Mouse (Mus musculus) liver, embryonic 11.5 days (tissue): Measurements from ENCODE around the gene Loxl3. TPM values are rescaled to one million over a fixed set of nuclear protein-coding genes. Genes with fewer than 3 reads are reported as not detected.

Source experiments
- ATAC-seq: fragments of 200-750 bp; cut with Nextera tagmentation; replicated peaks from 2 replicates; pipeline ENCODE4 v1.8.0; 2017; ENCODE audit warnings: moderate number of reproducible peaks, mild to moderate bottlenecking, moderate TSS enrichment, moderate library complexity; ENCODE audit not compliant: low FRiP score
- DNase-seq: peaks from one replicate; pipeline ENCODE4 v3.0.0-alpha.2; 2017; ENCODE audit warnings: low spot score
- H3K27ac ChIP-seq: fragments of 300-500 bp; sonication (generic); 2 replicates; pipeline ENCODE4 v1.5.1; 2014; ENCODE audit warnings: mild to moderate bottlenecking, low read depth, low read length, control low read depth
- H3K27me3 ChIP-seq: fragments of 300-500 bp; sonication (generic); replicated peaks from 2 replicates; pipeline ENCODE4 v1.6.1; 2014; ENCODE audit warnings: low read length, mixed read lengths; ENCODE audit not compliant: control insufficient read depth, insufficient read depth
- H3K36me3 ChIP-seq: fragments of 300-500 bp; sonication (generic); 2 replicates; pipeline ENCODE4 v1.6.1; 2014; ENCODE audit warnings: mild to moderate bottlenecking, low read length, moderate library complexity, mixed read lengths; ENCODE audit not compliant: control insufficient read depth, insufficient read depth
- H3K4me1 ChIP-seq: fragments of 300-500 bp; sonication (generic); replicated peaks from 2 replicates; pipeline ENCODE4 v1.6.1; 2014; ENCODE audit warnings: low read length, mixed read lengths; ENCODE audit not compliant: control insufficient read depth, insufficient read depth
- H3K4me2 ChIP-seq: fragments of 300-500 bp; sonication (generic); 2 replicates; pipeline ENCODE4 v1.6.1; 2014; ENCODE audit warnings: mild to moderate bottlenecking, control low read depth, moderate library complexity
- H3K4me3 ChIP-seq: fragments of 300-500 bp; sonication (generic); 2 replicates; pipeline ENCODE4 v1.5.1; 2014; ENCODE audit warnings: low read depth, low read length, control low read depth
- H3K9ac ChIP-seq: fragments of 300-500 bp; sonication (generic); 2 replicates; pipeline ENCODE4 v1.6.1; 2014; ENCODE audit warnings: low read depth, low read length, control low read depth
- H3K9me3 ChIP-seq: fragments of 300-500 bp; sonication (generic); 2 replicates; pipeline ENCODE4 v1.6.1; 2016; ENCODE audit warnings: low read length, inconsistent platforms, mixed read lengths; ENCODE audit not compliant: control insufficient read depth
- WGBS: fragments of 180-500 bp; shearing (Covaris S2); extraction: QIAGEN DNeasy Blood & Tissue Kit; methylation state at CpG from one replicate; pipeline ENCODE4 v1.1.7; 2014; 5-methylcytosine and 5-hydroxymethylcytosine counted together
- polyA plus RNA-seq: library from polyadenylated mRNA; unstranded; fragments of >200 nt; fragmentation: Nextera tagmentation; extraction: Ambion mirVana; gene quantifications from 2 replicates; pipeline ENCODE4 v1.2.1, GENCODE M21; 2014

Loxl3 gene
- polyA plus RNA-seq, 1 experiment from 2014 or later = 6.2 TPM

DNA sequence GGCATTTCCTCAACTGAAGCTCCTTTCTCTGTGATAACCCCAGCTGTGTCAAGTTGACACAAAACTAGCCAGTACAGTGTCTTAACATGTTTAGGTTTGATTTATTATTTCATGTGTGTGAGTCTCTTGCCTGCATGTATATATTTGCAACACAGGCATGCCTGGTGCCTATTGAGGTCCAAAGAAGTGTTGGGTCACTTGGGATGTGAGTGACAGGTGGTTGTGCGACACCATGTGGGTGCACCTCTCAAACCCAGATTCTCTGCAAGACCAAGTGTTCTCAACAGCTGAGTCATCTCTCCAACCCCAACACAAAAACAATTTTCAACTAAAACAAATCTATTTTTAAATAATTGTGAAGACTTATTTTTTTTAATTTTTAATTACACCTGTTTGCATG, 30.9 kb upstream of the Loxl3 start:
- no peak for ATAC-seq
- WGBS = 88% methylated on average over 1 of the region's 1 CpGs
- Histone ChIP-seq H3K27me3 (no peaks in the 10 kb centered on the region), H3K4me2 (no peak overlapping the region), H3K9me3 (no peaks in the 10 kb centered on the region), H3K4me1 (peaks cover 12% of the 10 kb centered on the region), H3K36me3 (no peaks in the 10 kb centered on the region), H3K4me3 (no peak overlapping the region), H3K27ac (no peak overlapping the region), H3K9ac (no peak overlapping the region)
- no peak for DNase-seq

DNA sequence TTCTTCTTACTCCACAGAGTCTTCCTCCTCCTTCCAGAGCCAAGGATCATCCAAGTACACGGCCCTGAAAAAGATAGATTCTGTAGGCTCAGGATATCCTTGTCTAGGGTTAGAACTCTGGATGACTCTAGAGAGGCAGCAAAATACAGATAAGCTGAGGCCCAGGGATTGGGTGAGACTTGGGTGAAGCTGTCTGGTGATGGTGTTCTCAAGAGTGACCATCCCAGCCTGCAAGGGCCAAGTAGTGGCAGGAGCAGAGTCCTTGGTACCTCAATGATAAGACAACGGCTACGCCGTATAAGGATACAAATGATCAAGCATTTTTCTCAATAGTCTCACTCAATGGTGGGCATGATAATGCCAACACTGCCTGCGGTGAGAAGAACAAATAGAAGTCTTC, 30.1 kb upstream of the Loxl3 start:
- 79% methylated on average over 5 of the region's 5 CpGs for whole genome bisulfite sequencing
- no peak overlapping the region for H3K9ac ChIP-seq
- ATAC-seq (peak; percentile 61), DNase-seq (no peak)
- H3K36me3 ChIP-seq = no peaks in the 10 kb centered on the region
- H3K4me2 ChIP-seq = no peak overlapping the region
- H3K9me3 ChIP-seq = no peaks in the 10 kb centered on the region
- no peak overlapping the region for H3K27ac ChIP-seq
- H3K4me3 ChIP-seq = no peak overlapping the region
- H3K27me3 ChIP-seq = no peaks in the 10 kb centered on the region
- peaks cover 14% of the 10 kb centered on the region for H3K4me1 ChIP-seq

DNA sequence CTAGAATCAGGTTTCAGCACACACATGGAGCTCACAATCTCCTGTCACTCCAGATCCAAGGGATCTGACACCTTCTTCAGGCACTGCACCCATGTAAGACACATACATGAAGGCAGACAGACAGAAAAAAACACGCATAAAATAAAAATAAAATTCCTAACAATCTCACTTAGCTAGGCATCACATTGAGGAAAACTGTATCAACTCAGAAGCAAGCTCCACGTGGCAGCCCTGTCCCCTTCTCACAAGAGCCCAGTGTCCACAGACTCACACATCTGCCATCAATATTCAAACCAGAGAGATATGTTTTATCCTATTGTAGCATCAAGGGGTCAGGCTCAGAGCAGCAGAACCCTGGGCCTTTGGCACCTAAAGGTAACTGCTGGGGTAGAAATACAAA, 29.7 kb upstream of the Loxl3 start:
- no peak for DNase-seq
- no peak for ATAC-seq
- no peaks in the 10 kb centered on the region for H3K27me3 ChIP-seq
- H3K9ac ChIP-seq = no peak overlapping the region
- H3K4me3 ChIP-seq = no peak overlapping the region
- H3K4me2 ChIP-seq = peak overlapping the region; percentile 10; the same call in 1 of the 2 replicates
- H3K36me3 ChIP-seq = no peaks in the 10 kb centered on the region
- WGBS = 62% methylated on average over 2 of the region's 2 CpGs
- peaks cover 14% of the 10 kb centered on the region for H3K4me1 ChIP-seq
- peak overlapping the region; percentile 21; the same call in 1 of the 2 replicates for H3K27ac ChIP-seq
- no peaks in the 10 kb centered on the region for H3K9me3 ChIP-seq

DNA sequence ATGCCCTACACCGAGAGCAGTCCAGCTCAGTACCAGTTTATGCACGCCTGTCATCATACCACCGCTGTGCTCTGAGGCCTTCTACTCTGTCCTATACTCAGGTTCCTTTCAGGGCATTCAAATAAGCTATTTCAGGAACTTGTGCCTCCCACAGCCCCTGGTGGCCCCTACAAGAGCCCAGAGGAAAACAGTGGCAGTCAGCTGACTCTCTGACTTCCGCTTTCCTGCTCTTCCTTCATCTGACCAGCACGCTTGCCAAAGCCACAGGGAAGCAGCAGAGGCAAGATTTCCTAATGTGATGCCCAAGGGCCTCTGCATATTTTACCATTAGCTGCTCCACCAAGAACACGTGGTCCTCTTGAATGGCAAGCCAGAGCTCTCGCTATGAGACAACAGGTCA, 29.1 kb upstream of the Loxl3 start:
- H3K36me3 ChIP-seq = no peaks in the 10 kb centered on the region
- no peaks in the 10 kb centered on the region for H3K27me3 ChIP-seq
- H3K27ac ChIP-seq = peak overlapping the region; percentile 25; the same call in 1 of the 2 replicates
- H3K9ac ChIP-seq = no peak overlapping the region
- H3K4me2 ChIP-seq = peak overlapping the region; percentile 10
- DNase-seq (no peak), ATAC-seq (0 out of 2 replicates have a peak, but pooled peaks have one; percentile 29)
- H3K9me3 ChIP-seq = no peaks in the 10 kb centered on the region
- WGBS = 48% methylated on average over 7 of the region's 7 CpGs
- peaks cover 14% of the 10 kb centered on the region for H3K4me1 ChIP-seq
- no peak overlapping the region for H3K4me3 ChIP-seq

DNA sequence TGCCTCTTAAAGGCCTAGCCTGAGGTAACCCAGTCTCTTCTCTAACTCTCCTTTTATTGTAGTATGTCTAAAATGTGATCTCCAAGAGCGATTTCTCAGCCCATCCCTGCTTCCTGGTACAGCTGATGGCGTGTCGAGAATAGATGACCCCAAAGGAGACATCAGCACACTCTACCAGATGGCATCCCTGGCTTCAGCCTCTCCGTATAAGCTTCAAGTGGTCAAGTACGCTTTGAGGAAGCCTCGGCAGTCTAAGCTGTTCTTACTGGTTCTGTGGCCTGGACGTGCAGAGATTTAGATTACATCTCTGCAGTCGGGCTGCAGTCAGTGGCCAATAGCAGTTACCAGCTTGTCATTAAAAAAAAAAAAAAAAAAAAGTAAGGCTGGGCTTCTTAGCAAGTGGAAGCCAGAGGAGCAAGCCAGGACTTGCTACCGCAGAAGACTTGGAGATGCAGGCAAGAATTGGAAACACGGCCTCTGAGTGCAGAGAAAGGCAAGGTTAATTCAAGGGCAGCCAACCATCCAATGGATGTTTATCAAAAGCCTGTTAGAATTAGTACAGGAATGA, 28.4 kb upstream of the Loxl3 start:
- Histone ChIP-seq H3K27ac (0 out of 2 replicates have a peak overlapping the region, but pooled peaks have one; percentile 25), H3K9ac (no peak overlapping the region), H3K4me2 (no peak overlapping the region), H3K36me3 (no peaks in the 10 kb centered on the region), H3K4me3 (no peak overlapping the region), H3K9me3 (no peaks in the 10 kb centered on the region), H3K27me3 (no peaks in the 10 kb centered on the region), H3K4me1 (peaks cover 19% of the 10 kb centered on the region)
- WGBS = 71% methylated on average over 10 of the region's 10 CpGs
- DNase-seq (no peak), ATAC-seq (no peak)

DNA sequence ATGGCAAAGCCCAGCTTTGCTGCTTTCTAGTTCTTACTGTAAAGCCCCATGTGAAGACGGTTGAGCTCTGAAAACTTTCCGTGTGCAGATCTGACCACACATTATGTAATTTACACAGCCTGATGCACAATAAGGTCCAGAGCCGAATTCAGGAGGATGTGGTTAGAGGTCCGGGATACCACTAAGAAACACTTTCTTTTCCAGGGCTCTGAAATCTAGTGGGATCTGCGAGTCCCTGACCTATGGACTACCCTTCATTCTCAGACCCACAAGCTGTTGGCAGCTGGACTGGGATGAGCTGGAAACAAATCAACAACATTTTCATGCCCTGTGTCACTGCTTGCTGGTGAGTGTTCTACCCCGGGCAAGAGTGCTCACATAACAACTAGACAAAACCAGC, 27.9 kb upstream of the Loxl3 start:
- Histone ChIP-seq H3K4me2 (no peak overlapping the region), H3K9ac (no peak overlapping the region), H3K36me3 (no peaks in the 10 kb centered on the region), H3K4me1 (peaks cover 25% of the 10 kb centered on the region), H3K27ac (no peak overlapping the region), H3K4me3 (no peak overlapping the region), H3K27me3 (no peaks in the 10 kb centered on the region), H3K9me3 (no peaks in the 10 kb centered on the region)
- DNase-seq (no peak), ATAC-seq (no peak)
- WGBS = 69% methylated on average over 6 of the region's 6 CpGs

DNA sequence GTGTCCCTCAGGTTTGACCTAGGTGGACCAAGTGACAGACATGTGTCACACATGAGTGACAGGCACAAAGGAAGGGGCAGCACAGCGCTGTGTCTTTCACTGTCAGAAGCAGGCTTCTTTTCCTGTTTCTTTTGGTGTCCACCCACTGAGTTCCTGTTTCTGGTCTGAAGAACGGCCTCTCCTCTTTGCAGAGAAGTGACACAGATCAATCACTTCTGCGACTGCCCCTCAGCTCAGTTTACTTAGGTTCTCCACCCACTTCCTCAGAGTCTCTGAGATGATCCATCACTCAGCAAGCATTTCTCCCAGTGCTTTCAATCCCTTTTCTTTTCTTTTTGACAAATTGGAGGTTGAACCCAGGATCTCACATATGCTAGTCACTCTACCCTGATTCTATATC, 25.3 kb upstream of the Loxl3 start:
- peaks cover 37% of the 10 kb centered on the region for H3K4me1 ChIP-seq
- 19% methylated on average over 3 of the region's 3 CpGs for WGBS
- no peaks in the 10 kb centered on the region for H3K27me3 ChIP-seq
- H3K9me3 ChIP-seq = no peaks in the 10 kb centered on the region
- ATAC-seq = no peak
- no peak overlapping the region for H3K4me3 ChIP-seq
- DNase-seq = no peak
- no peak overlapping the region for H3K4me2 ChIP-seq
- no peaks in the 10 kb centered on the region for H3K36me3 ChIP-seq
- H3K27ac ChIP-seq = no peak overlapping the region; the same call in 1 of the 2 replicates
- no peak overlapping the region for H3K9ac ChIP-seq

DNA sequence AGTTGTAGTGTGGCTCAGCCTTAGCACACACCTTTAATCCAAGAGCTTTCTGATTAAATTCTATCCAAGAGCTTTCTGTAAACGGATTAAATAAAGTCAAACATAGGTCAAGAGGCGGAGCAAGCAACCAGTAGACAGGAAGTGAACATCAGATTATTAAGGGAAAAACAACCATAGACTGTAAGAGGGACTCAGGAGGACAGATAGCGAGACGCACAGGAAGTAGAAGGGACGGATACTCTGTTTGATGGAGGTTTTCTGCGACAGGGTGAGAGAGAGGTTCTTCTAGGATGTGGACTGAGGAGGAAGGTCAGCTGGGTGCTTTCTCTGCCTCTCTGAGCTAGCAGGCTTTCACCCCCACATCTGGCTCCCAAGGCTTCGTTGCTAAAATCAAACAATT, 24.0 kb upstream of the Loxl3 start:
- peak overlapping the region; percentile 31 for H3K4me2 ChIP-seq

DNA sequence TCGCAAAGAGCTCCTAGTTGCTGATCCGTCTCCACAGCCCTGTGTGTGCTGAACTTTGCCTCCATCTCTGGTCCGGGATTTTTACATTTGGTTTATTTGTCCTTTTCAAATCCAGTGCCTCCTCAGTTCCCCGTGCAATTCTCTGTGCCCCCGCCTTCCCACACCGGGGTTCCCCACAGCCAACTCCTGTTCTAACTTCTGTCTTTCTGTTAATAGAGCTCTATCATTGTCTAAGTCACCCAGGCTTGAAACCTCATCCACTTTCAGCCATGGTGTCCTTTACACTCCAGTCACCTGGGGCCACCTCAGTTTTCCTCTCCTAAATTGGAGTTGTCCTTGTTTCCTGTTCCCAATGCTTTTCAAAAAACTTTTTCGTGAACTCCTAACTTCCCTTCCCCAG, 22.7 kb upstream of the Loxl3 start:
- Histone ChIP-seq H3K27ac (0 out of 2 replicates have a peak overlapping the region, but pooled peaks have one; percentile 15), H3K4me1 (peaks cover 36% of the 10 kb centered on the region), H3K9me3 (no peaks in the 10 kb centered on the region), H3K4me3 (no peak overlapping the region), H3K36me3 (no peaks in the 10 kb centered on the region), H3K9ac (no peak overlapping the region), H3K4me2 (no peak overlapping the region; the same call in 1 of the 2 replicates), H3K27me3 (no peaks in the 10 kb centered on the region)
- ATAC-seq (no peak), DNase-seq (no peak)
- WGBS = 76% methylated on average over 7 of the region's 7 CpGs

More for the DNA sequence above, 24.0 kb upstream of the Loxl3 start:
- Histone ChIP-seq H3K4me3 (0 out of 2 replicates have a peak overlapping the region, but pooled peaks have one; percentile 0), H3K9me3 (no peaks in the 10 kb centered on the region), H3K27me3 (no peaks in the 10 kb centered on the region), H3K36me3 (no peaks in the 10 kb centered on the region), H3K27ac (peak overlapping the region; percentile 2; the same call in 1 of the 2 replicates), H3K9ac (no peak overlapping the region; the same call in 1 of the 2 replicates), H3K4me1 (peaks cover 37% of the 10 kb centered on the region)
- ATAC-seq (0 out of 2 replicates have a peak, but pooled peaks have one; percentile 14), DNase-seq (no peak)
- WGBS = 32% methylated on average over 7 of the region's 7 CpGs
